Mouse (Mus musculus): ENCODE data around the gene Tor4a.

DNA sequence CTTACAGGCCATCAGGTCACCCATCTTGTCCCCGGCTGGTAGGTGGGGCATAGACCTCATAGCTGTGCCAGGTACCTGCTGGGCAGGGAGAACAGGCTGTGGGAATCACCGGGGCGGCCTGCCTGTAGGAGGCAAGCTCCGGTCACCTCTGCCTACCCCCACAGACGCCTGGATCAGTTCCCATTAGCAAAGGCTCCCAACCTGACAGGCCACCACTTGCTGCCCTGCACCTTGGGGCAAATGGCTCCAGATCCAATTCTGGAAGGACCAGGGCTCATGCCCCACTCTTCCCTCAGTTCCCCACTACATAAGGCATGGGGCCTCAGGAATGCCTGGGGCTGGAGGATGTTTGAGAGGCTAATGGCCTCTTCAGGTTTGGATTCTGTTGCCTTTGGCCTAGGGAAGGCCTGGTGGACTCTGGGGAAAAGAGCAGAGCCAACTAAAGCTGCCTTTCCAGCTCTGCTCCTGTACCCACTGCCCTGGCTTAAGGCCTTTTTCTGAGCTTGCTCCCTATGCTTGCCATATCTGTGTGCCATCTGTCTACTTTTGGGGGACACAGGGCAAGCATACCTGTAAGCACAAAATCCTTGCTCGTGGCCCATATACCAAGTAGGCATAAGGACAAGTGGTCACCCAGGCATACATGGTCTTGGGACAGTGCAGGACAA, 25.5 kb downstream of the Tor4a start:
- TF ChIP-seq POLR2A (IDR thresholded peaks at IDR 0.05; ENCODE audit: insufficient read depth, low read depth, low read length), result no peak
- TF ChIP-seq CTCF (IDR thresholded peaks at IDR 0.05; ENCODE audit: insufficient read depth, low read depth, low read length), result no peak

Data from olfactory bulb, adult 2 months (tissue).